Mouse (Mus musculus): ENCODE results near the gene Ccdc162. TPM values are rescaled to one million over a fixed set of nuclear protein-coding genes. Genes with fewer than 3 reads are reported as not detected.

The Ccdc162 gene
- total RNA-seq (2021): under 1 TPM; 0.49 to 0.83 TPM

GRCm38 (mm10) chr10:41716029-41716897, at the start of gene Ccdc162:
Gene Ccdc162, minus strand, starts transcription at chr10:41716634.
- no peak for DNase-seq (ENCODE audit: extremely low spot score in 1 of 2, low spot score in 2 of 2)
- intact Hi-C loops (cut with DNase I): no loop called here

GRCm38 (mm10) chr10:41765586-41765985, 49.2 kb upstream of the Ccdc162 start:
- intact Hi-C loops (cut with DNase I): no loop called here
- no peak for DNase-seq (ENCODE audit: extremely low spot score in 1 of 2, low spot score in 2 of 2)

DNA sequence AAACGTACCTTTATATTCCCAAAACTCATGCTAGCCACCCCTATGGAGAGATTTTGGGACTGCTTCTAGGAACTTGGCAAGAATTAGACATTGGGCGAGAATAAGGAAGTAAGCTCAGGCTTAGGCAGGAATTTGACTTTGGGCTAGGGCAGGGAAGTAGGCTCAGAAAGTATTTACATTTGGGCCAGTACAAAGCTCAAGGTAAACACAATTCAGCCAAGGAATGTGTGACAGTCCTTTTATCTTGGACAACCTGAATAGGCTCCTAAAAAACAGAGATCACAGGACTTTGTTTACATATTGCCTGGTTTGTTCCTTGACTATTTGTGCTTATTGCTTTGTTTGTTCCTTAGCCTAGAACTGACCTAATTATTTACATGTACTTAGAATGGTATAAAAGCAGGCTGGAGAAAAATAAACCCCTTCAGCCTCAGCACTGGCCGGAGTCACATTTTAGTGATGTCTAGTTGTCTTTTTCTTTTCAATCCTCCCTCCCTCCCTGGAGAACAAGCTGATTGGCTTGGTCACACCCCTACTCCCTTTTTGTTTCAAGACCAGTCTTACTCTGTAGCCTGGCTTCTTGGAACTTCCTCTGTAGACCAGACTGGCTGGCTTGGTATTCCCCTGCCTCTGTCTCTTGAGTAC, 47.4 kb upstream of the Ccdc162 start:
- intact Hi-C loops (cut with DNase I): no loop called here
- no peak for DNase-seq (ENCODE audit: extremely low spot score in 1 of 2, low spot score in 2 of 2)

- DNase-seq (ENCODE audit: extremely low spot score in 1 of 2, low spot score in 2 of 2): no peak
- intact Hi-C loops (cut with DNase I): no loop called here
Measured at GRCm38 (mm10) chr10:41760866-41761265, 44.4 kb upstream of the Ccdc162 start.

- intact Hi-C loops (cut with DNase I): no loop called here
Measured at GRCm38 (mm10) chr10:41758041-41758440, 41.6 kb upstream of the Ccdc162 start.

GRCm38 (mm10) chr10:41757226-41757625, 40.8 kb upstream of the Ccdc162 start:
- intact Hi-C loops (cut with DNase I): no loop called here
- no peak for DNase-seq (ENCODE audit: extremely low spot score in 1 of 2, low spot score in 2 of 2)

More at GRCm38 (mm10) chr10:41758041-41758440, 41.6 kb upstream of the Ccdc162 start:
- DNase-seq (ENCODE audit: extremely low spot score in 1 of 2, low spot score in 2 of 2): no peak

DNA sequence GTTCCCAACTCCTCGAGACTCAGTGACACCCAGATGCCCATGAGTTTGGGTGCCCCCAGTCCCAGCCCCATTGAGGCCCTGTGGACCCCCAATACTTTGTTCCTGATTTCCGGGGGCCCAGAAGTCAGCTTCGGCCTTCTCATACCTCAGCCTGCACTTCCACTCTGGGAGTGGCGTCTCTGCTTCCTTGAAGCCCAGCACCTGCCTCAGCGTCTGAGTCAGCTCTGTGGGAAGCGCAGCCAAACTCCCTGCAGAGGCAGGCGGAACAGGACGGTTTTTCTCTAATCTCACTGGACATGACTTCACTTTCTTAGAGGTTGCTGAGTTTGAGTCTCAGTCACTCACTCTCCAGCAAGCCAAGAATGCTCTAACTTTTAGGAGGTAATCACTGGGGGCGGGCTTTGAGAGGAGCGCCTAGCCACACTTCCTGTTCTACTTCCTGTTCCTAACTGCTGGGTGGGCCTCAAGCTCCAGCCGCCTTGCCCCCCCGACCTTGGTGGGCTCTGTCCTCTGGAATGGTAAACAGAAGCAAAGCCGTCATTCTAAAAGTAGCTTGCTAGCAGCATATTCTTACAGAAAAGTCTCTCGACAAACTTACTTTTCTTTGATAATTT, 35.5 kb upstream of the Ccdc162 start:
- no peak for DNase-seq (ENCODE audit: extremely low spot score in 1 of 2, low spot score in 2 of 2)
- intact Hi-C loops (cut with DNase I): no loop called here

DNA sequence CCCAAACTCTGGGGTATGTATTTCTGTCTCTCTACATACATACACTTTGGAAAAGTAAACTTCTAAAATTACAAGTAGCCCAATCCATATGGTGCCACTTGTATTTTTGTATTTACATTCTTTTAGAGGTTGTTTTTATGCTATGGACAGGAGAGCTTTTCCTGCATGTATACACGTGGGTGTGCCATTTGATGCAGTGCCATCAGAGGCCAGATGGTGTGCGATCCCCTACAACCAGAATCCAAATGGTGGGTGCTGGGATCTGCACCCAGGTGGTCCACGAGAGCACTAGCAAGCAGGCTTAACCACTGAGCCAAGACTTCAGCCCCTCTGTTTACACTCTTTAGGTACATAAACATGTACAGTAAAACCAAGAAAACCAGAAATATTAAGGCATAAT, 32.9 kb upstream of the Ccdc162 start:
- DNase-seq (ENCODE audit: extremely low spot score in 1 of 2, low spot score in 2 of 2): no peak
- intact Hi-C loops (cut with DNase I): no loop called here

GRCm38 (mm10) chr10:41746554-41746953, 30.1 kb upstream of the Ccdc162 start:
- DNase-seq (ENCODE audit: extremely low spot score in 1 of 2, low spot score in 2 of 2): peak; percentile 71 to 76
- intact Hi-C loops (cut with DNase I): no loop called here

DNA sequence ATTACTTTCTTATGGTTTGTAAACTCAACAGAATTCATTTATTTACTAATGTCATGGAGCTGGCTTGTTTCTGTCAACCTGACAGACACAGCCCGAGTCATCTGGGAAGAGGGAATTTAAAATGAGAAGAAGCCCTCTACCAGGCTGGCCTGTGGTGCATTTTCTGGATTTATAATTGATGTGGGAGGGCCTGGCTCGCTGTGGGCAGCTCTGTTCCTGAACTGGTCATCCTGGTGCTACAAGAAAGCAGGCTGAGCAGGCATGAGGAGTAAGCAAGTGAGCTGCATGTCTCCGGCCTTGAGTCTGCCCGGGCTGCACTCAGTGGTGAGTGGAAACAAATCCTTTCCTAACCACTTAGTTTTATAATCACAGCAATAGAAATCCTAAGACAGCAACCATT, 27.6 kb upstream of the Ccdc162 start:
- intact Hi-C loops (cut with DNase I): no loop called here
- DNase-seq (ENCODE audit: extremely low spot score in 1 of 2, low spot score in 2 of 2): no peak

DNA sequence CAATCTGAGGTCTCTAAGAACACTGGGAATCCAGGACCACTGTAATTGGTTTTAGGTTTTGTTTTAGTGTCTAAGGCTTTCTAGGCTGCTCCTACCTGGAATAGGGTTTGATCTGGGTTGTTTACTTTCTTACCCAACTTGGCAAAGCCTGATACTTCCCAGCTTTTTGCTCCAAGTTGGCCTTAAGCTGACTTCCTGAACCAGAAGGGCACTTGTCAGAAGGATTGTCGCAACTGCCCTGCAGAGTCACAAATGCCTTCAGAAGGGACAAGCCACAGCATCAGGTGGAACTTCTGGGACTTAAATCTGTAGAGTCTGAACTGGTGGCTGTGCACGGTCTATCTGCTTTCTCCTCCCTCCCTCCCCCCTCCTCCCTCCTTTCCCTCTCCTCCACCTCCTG, 23.8 kb upstream of the Ccdc162 start:
- intact Hi-C loops (cut with DNase I): no loop called here

DNA sequence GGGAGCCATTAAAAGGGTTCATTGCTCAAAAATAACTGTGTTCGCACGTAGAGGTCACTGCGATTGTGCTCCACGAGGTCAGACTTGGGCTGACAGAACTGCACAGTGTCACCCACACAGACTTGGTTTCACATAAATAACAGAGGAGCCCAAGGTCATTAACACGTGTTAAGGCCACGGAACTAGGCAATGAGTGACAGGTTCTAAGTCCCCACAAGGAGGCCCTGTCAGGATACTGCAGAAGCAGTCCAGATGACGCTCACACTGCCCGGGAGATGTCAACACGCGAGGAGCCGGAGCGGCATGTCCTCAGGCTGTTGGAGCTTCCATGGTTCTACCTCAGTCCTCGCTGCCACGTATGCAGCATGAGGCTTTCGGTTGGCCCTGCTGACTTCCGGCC, 20.8 kb upstream of the Ccdc162 start:
- DNase-seq (ENCODE audit: extremely low spot score in 1 of 2, low spot score in 2 of 2): no peak
- intact Hi-C loops (cut with DNase I): no loop called here

More for the DNA sequence above, 23.8 kb upstream of the Ccdc162 start:
- no peak for DNase-seq (ENCODE audit: extremely low spot score in 1 of 2, low spot score in 2 of 2)

- intact Hi-C loops (cut with DNase I): no loop called here
- DNase-seq (ENCODE audit: extremely low spot score in 1 of 2, low spot score in 2 of 2): no peak
Measured at GRCm38 (mm10) chr10:41735398-41735797, 19.0 kb upstream of the Ccdc162 start.

DNA sequence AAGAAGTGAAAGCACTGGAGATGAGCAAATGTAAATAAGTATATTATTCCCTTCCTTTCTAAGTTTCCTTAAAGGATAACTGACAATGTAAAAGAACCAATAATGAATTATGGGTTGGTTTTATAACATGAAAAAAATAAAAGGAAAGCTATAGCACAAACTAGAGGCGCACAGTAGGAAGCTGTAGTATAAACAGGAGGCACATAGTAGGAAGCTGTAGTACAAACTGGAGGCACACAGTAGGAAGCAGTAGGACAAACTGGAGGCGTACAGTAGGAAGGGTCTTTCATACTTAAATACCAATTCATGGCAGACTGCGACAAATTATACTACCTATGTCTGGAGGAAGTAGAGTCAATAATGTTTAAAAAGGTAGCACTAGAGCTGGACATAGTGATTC, 16.8 kb upstream of the Ccdc162 start:
- DNase-seq (ENCODE audit: extremely low spot score in 1 of 2, low spot score in 2 of 2): no peak
- intact Hi-C loops (cut with DNase I): no loop called here

DNA sequence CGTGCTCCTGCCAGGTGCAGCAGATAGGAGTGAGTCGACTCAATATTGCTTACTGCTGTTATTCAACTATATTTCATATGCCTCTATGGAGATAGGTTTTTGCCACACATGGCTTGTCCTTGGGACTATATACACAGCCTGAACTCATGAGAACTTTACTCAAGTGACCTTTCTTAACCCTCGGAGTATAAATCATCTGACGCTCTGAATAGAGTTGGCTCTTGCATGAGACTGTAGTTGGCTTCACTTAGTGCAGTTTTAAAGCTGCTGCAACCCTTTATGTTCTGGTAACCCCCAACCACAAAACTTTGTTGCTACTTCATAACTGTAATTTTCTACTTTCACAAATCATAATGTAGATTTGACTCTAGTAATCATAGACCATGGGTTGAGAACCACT, 15.5 kb upstream of the Ccdc162 start:
- no peak for DNase-seq (ENCODE audit: extremely low spot score in 1 of 2, low spot score in 2 of 2)
- intact Hi-C loops (cut with DNase I): no loop called here

- DNase-seq (ENCODE audit: extremely low spot score in 1 of 2, low spot score in 2 of 2): no peak
- intact Hi-C loops (cut with DNase I): no loop called here
Measured at GRCm38 (mm10) chr10:41730746-41731145, 14.3 kb upstream of the Ccdc162 start.

GRCm38 (mm10) chr10:41726215-41726614, 9.8 kb upstream of the Ccdc162 start:
- intact Hi-C loops (cut with DNase I): no loop called here

DNA sequence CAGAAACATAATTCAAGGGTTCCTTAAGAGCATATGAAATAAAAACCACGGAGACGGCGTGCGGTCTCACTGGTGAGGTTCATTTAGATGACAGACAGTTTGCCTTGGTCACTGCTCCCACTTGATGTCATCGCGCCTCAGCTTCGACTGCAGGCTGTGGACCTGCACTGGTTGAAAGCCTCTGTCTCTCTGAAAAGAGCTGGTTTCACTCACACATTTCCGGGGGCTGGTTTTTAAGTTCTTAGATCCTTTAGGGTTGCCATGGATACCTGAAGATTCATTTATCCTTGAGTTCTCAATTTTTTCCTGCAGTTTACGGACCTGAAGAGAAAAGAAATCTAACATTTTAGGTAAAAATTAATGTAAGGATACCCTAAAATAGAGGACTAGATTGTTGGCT, 3.2 kb upstream of the Ccdc162 start:
- intact Hi-C loops (cut with DNase I): no loop called here
- peak in 1 of 2 experiments; percentile 16 for DNase-seq (ENCODE audit: extremely low spot score in 1 of 2, low spot score in 2 of 2)

More at GRCm38 (mm10) chr10:41726215-41726614, 9.8 kb upstream of the Ccdc162 start:
- DNase-seq (ENCODE audit: extremely low spot score in 1 of 2, low spot score in 2 of 2): no peak

GRCm38 (mm10) chr10:41715557-41715956, 877 bp downstream of the Ccdc162 start:
- intact Hi-C loops (cut with DNase I): no loop called here
- DNase-seq (ENCODE audit: extremely low spot score in 1 of 2, low spot score in 2 of 2): no peak

- intact Hi-C loops (cut with DNase I): no loop called here
- no peak for DNase-seq (ENCODE audit: extremely low spot score in 1 of 2, low spot score in 2 of 2)
Measured at GRCm38 (mm10) chr10:41711467-41711866, 5.0 kb downstream of the Ccdc162 start.
